Mouse (Mus musculus): ENCODE measurements at regions not wholly inside any gene's neighbourhood (a gene's known extent, or its start where the extent isn't known, plus 50 kb on each side); places are given as distances from the start of the nearest gene placed in this dataset.

DNA sequence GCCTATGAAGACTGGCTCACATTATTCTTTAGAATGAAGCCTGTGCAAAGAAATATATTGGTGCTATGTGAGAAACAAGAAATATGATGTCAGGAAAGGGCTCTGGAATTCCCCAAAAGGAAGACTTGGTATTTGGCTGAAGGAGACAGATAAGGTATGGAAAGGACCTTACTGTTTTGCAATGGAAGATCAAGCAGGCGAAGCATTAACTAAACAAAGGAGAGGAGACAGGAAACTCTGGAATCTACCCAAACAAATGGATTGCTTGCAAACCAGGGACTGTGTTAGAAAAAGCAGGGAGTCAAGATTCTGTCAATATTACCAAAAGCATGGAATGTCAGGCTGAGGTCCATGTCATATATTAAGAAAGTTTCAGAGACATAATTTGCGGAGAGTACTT, 687.9 kb downstream of the Diaph3 start:
- H3K9me3 ChIP-seq (ENCODE audit: control insufficient read depth, low read length): no peaks in the 10 kb centered on the region
- no peaks in the 10 kb centered on the region for H3K27me3 ChIP-seq (ENCODE audit: control insufficient read depth, insufficient read depth, low read length)
- H3K4me1 ChIP-seq (replicated peaks; ENCODE audit: control insufficient read depth, insufficient read depth): no peaks in the 10 kb centered on the region
- no peak overlapping the region for H3K27ac ChIP-seq (replicated peaks)
- H3K9ac ChIP-seq (ENCODE audit: low read length): no peak overlapping the region
- no peak overlapping the region for H3K4me3 ChIP-seq (ENCODE audit: low read depth, low read length)
- DNase-seq (ENCODE audit: low spot score): no peak
- no peaks in the 10 kb centered on the region for H3K36me3 ChIP-seq (ENCODE audit: control insufficient read depth, insufficient read depth, low read length)
- ATAC-seq (ENCODE audit: low FRiP score, low TSS enrichment): no peak
- no peak overlapping the region for H3K4me2 ChIP-seq (replicated peaks; ENCODE audit: low read depth)
- WGBS: 33% methylated on average over 2 of the region's 2 CpGs
- TF ChIP-seq CTCF (IDR thresholded peaks at IDR 0.05; ENCODE audit: low read depth) (no peak), EP300 (optimal IDR thresholded peaks at IDR 0.05) (no peak)

DNA sequence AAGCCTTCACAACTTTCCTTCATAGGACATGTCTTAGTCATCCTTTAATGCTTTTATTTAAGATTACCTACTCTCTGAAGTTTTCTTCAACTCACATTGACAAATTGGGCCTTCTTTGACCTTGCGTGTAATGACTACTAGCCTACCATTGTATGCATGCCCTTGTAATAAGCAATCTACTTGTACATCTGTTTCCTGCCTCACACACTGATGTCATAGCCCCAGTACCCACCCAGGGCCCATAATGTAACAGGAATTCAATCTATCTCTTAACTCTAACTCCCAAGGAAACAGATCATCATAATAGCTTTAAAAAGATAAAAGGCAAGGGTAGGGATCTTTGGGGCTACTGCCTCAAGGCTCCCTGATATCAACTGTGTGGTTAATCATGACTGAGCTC, 690.4 kb downstream of the Diaph3 start:
- H3K27me3 ChIP-seq (ENCODE audit: control insufficient read depth, insufficient read depth, low read length): no peaks in the 10 kb centered on the region
- H3K27ac ChIP-seq (replicated peaks): no peak overlapping the region
- no peak for ATAC-seq (ENCODE audit: low FRiP score, low TSS enrichment)
- no peaks in the 10 kb centered on the region for H3K9me3 ChIP-seq (ENCODE audit: control insufficient read depth, low read length)
- 91% methylated on average over 1 of the region's 1 CpGs for WGBS
- no peaks in the 10 kb centered on the region for H3K4me1 ChIP-seq (replicated peaks; ENCODE audit: control insufficient read depth, insufficient read depth)
- H3K4me3 ChIP-seq (ENCODE audit: low read depth, low read length): no peak overlapping the region
- no peak overlapping the region for H3K9ac ChIP-seq (ENCODE audit: low read length)
- H3K36me3 ChIP-seq (ENCODE audit: control insufficient read depth, insufficient read depth, low read length): no peaks in the 10 kb centered on the region
- DNase-seq (ENCODE audit: low spot score): no peak
- H3K4me2 ChIP-seq (replicated peaks; ENCODE audit: low read depth): no peak overlapping the region
- TF ChIP-seq EP300 (optimal IDR thresholded peaks at IDR 0.05) (no peak), CTCF (IDR thresholded peaks at IDR 0.05; ENCODE audit: low read depth) (no peak)

DNA sequence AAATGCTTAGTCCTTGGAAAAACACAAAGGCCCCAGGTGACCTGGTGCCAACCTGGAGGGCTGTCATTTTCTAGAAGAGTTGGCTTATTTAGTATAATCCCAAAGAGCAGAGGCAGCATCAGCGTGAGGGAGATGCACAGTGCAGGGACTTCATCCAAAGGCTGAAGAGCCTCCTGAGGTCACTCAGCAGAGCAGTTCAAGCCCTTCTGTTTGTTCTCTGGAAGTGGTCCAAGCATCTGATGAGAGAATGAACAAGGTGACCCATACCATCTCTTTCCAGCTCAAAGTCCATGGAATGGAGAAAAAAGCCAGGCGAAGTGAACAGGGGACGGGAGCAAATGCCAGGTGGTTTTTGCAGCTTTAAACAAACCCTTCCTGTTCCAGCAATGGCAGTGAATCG, 695.9 kb downstream of the Diaph3 start:
- H3K27ac ChIP-seq (replicated peaks): no peak overlapping the region
- no peaks in the 10 kb centered on the region for H3K9me3 ChIP-seq (ENCODE audit: control insufficient read depth, low read length)
- no peak for TF ChIP-seq EP300 (optimal IDR thresholded peaks at IDR 0.05)
- no peak for TF ChIP-seq CTCF (IDR thresholded peaks at IDR 0.05; ENCODE audit: low read depth)
- H3K9ac ChIP-seq (ENCODE audit: low read length): no peak overlapping the region
- 63% methylated on average over 4 of the region's 4 CpGs for WGBS
- no peaks in the 10 kb centered on the region for H3K36me3 ChIP-seq (ENCODE audit: control insufficient read depth, insufficient read depth, low read length)
- H3K4me2 ChIP-seq (replicated peaks; ENCODE audit: low read depth): no peak overlapping the region
- DNase-seq (ENCODE audit: low spot score): no peak
- no peak for ATAC-seq (ENCODE audit: low FRiP score, low TSS enrichment)
- no peaks in the 10 kb centered on the region for H3K27me3 ChIP-seq (ENCODE audit: control insufficient read depth, insufficient read depth, low read length)
- no peaks in the 10 kb centered on the region for H3K4me1 ChIP-seq (replicated peaks; ENCODE audit: control insufficient read depth, insufficient read depth)
- no peak overlapping the region for H3K4me3 ChIP-seq (ENCODE audit: low read depth, low read length)

DNA sequence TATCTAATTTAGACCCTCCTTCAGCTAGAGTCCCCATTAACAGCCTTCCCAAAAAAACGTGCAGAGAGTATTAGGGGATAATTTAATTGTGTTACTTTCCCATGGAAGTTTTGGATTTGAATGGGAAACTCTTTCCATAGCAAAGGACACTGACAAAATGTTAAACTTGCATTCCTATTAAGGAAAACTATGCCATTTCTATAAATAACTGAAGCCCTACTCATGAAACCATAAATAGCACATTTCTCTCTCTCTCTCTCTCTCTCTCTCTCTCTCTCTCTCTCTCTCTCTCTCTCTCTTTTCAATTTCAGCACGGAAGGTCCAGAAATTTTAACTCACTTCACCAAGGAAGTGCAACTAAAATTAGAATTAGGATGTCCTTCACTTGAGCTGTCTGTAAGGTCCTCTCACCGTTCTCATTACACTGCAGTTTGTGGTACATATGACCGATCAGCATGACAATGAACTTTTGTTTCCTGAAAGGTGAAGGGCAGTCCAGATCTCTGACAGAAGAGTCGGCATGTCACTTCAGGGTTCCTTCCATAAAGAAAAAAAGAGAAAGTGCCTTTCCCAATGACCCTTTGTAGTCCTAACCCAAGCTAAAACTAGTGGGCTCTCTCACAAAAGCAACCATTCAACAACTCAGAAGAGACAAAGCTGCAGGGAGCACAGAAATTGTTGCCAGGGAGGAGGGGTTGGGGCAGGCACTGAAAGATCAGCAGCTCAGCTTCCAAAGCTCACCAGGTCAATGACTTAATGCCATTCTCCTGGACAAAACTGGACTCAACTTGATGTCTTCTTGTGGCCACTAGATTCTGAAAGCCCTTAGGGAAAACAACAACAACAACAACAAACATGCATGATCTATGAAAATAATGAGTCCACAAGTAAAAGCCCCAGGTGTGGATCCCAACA, 696.9 kb downstream of the Diaph3 start:
- DNase-seq (ENCODE audit: low spot score): no peak
- Histone ChIP-seq H3K36me3 (ENCODE audit: control insufficient read depth, insufficient read depth, low read length) (no peaks in the 10 kb centered on the region), H3K4me3 (ENCODE audit: low read depth, low read length) (no peak overlapping the region), H3K9ac (ENCODE audit: low read length) (no peak overlapping the region), H3K4me1 (replicated peaks; ENCODE audit: control insufficient read depth, insufficient read depth) (no peaks in the 10 kb centered on the region), H3K4me2 (replicated peaks; ENCODE audit: low read depth) (no peak overlapping the region), H3K27me3 (ENCODE audit: control insufficient read depth, insufficient read depth, low read length) (no peaks in the 10 kb centered on the region), H3K27ac (replicated peaks) (no peak overlapping the region), H3K9me3 (ENCODE audit: control insufficient read depth, low read length) (no peaks in the 10 kb centered on the region)
- WGBS: 53% methylated on average over 5 of the region's 5 CpGs
- TF ChIP-seq CTCF (IDR thresholded peaks at IDR 0.05; ENCODE audit: low read depth): no peak
- TF ChIP-seq EP300 (optimal IDR thresholded peaks at IDR 0.05): no peak
- ATAC-seq (ENCODE audit: low FRiP score, low TSS enrichment): no peak

DNA sequence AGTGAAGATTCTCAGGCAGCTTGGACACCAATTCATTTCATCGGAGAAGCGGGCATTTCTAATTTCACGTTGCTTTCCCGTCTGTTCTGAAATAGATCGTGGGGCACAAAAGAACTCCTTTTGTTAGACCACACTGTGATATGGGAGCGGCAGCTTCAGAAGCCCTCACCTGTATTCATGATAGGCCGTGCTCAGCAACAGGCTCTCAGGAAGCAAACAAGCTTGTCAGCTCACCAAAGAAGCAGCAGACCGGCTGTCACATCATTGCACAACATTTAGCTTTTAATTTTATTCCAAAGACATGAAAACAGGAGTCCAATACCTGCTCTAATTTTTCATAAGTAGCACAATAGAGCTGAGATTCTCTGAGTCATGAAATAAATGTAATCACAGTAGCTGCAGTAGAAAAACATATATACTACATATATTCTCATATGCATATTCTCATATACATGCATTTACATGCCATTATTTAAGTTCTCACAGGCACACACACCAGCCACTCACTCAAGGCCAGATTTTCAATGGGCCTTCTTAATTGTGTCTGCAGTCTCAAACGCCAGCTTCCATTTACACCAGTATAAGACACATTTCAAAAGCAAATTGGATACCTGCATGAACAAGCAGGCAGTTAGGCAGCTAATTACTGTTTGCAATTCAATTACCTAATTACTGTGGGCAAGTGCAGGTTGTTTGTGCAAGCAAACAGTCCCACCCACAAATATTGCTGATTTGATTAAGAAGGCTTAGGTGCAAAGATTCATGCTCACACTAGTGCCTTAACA, 698.9 kb downstream of the Diaph3 start:
- DNase-seq (ENCODE audit: low spot score) (no peak), ATAC-seq (ENCODE audit: low FRiP score, low TSS enrichment) (no peak)
- no peaks in the 10 kb centered on the region for H3K4me1 ChIP-seq (replicated peaks; ENCODE audit: control insufficient read depth, insufficient read depth)
- WGBS: 74% methylated on average over 9 of the region's 9 CpGs
- H3K27me3 ChIP-seq (ENCODE audit: control insufficient read depth, insufficient read depth, low read length): no peaks in the 10 kb centered on the region
- H3K27ac ChIP-seq (replicated peaks): no peak overlapping the region
- TF ChIP-seq EP300 (optimal IDR thresholded peaks at IDR 0.05): no peak
- TF ChIP-seq CTCF (IDR thresholded peaks at IDR 0.05; ENCODE audit: low read depth): no peak
- no peak overlapping the region for H3K9ac ChIP-seq (ENCODE audit: low read length)
- no peak overlapping the region for H3K4me3 ChIP-seq (ENCODE audit: low read depth, low read length)
- no peaks in the 10 kb centered on the region for H3K9me3 ChIP-seq (ENCODE audit: control insufficient read depth, low read length)
- no peak overlapping the region for H3K4me2 ChIP-seq (replicated peaks; ENCODE audit: low read depth)
- no peaks in the 10 kb centered on the region for H3K36me3 ChIP-seq (ENCODE audit: control insufficient read depth, insufficient read depth, low read length)

DNA sequence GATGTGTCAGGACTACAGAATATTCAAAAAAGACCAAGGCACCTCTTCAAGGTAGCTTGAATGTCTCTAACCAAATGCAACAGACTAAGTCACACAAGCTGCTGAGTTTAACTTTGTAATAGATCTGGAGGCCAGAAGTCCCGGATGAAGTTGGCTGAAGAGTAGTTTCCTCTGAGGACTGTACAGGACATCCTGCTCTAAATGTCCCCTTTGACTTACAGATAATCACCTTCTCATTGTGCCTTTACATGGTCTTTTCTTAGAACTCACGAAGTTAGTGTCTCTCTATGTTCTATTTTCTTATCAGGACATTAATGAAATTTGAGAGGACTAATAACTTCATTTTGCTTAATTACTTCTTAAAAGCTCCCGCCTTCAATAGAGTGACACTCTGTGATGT, 703.7 kb downstream of the Diaph3 start:
- Histone ChIP-seq H3K9me3 (ENCODE audit: control insufficient read depth, low read length) (no peaks in the 10 kb centered on the region), H3K4me1 (replicated peaks; ENCODE audit: control insufficient read depth, insufficient read depth) (no peaks in the 10 kb centered on the region), H3K36me3 (ENCODE audit: control insufficient read depth, insufficient read depth, low read length) (no peaks in the 10 kb centered on the region), H3K9ac (ENCODE audit: low read length) (no peak overlapping the region), H3K27me3 (ENCODE audit: control insufficient read depth, insufficient read depth, low read length) (no peaks in the 10 kb centered on the region), H3K4me3 (ENCODE audit: low read depth, low read length) (no peak overlapping the region), H3K4me2 (replicated peaks; ENCODE audit: low read depth) (no peak overlapping the region), H3K27ac (replicated peaks) (no peak overlapping the region)
- TF ChIP-seq CTCF (IDR thresholded peaks at IDR 0.05; ENCODE audit: low read depth) (no peak), EP300 (optimal IDR thresholded peaks at IDR 0.05) (no peak)
- DNase-seq (ENCODE audit: low spot score) (no peak), ATAC-seq (ENCODE audit: low FRiP score, low TSS enrichment) (no peak)
- 85% methylated on average over 3 of the region's 3 CpGs for WGBS
